Mouse (Mus musculus) forebrain, embryonic 12.5 days (tissue): ENCODE measurements around the gene Ppp1r36. TPM values are rescaled to one million over a fixed set of nuclear protein-coding genes. Genes with fewer than 3 reads are reported as not detected.
A peak's percentile ranks its signal among the peaks of the same experiment; 100 is the strongest.

Source experiments
- ATAC-seq: fragments of 200-750 bp; cut with Nextera tagmentation; 2 replicates; pipeline ENCODE4 v1.8.0; 2017; ENCODE audit warnings: moderate TSS enrichment; ENCODE audit not compliant: low FRiP score
- H3K27ac ChIP-seq: fragments of 300-500 bp; sonication (generic); 2 replicates; pipeline ENCODE4 v1.5.1; 2016; ENCODE audit warnings: mild to moderate bottlenecking
- H3K27me3 ChIP-seq: fragments of 300-500 bp; sonication (generic); 2 replicates; pipeline ENCODE4 v1.6.1; 2016; ENCODE audit warnings: mild to moderate bottlenecking
- H3K36me3 ChIP-seq: fragments of 300-500 bp; sonication (generic); replicated peaks from 2 replicates; pipeline ENCODE4 v1.6.1; 2016; ENCODE audit warnings: mild to moderate bottlenecking
- H3K4me1 ChIP-seq: fragments of 300-500 bp; sonication (generic); 2 replicates; pipeline ENCODE4 v1.6.1; 2016
- H3K4me2 ChIP-seq: fragments of 300-500 bp; sonication (generic); 2 replicates; pipeline ENCODE4 v1.6.1; 2016; ENCODE audit warnings: mild to moderate bottlenecking, moderate library complexity
- H3K4me3 ChIP-seq: fragments of 300-500 bp; sonication (generic); replicated peaks from 2 replicates; pipeline ENCODE4 v1.5.1; 2016; ENCODE audit warnings: mild to moderate bottlenecking
- H3K9ac ChIP-seq: fragments of 300-500 bp; sonication (generic); 2 replicates; pipeline ENCODE4 v1.6.1; 2016; ENCODE audit warnings: mild to moderate bottlenecking
- H3K9me3 ChIP-seq: fragments of 300-500 bp; sonication (generic); 2 replicates; pipeline ENCODE4 v1.6.1; 2016
- WGBS: fragments of 180-500 bp; shearing (Covaris S2); methylation state at CpG from one replicate; pipeline ENCODE4 v1.1.7; 2016; 5-methylcytosine and 5-hydroxymethylcytosine counted together
- polyA plus RNA-seq: library from polyadenylated mRNA; unstranded; fragments of >200 nt; fragmentation: Nextera tagmentation; extraction: Ambion mirVana; gene quantifications from 2 replicates; pipeline ENCODE4 v1.2.1, GENCODE M21; 2016

The Ppp1r36 gene
- polyA plus RNA-seq, result 0.13 and 0.93 TPM in 2 replicates

DNA sequence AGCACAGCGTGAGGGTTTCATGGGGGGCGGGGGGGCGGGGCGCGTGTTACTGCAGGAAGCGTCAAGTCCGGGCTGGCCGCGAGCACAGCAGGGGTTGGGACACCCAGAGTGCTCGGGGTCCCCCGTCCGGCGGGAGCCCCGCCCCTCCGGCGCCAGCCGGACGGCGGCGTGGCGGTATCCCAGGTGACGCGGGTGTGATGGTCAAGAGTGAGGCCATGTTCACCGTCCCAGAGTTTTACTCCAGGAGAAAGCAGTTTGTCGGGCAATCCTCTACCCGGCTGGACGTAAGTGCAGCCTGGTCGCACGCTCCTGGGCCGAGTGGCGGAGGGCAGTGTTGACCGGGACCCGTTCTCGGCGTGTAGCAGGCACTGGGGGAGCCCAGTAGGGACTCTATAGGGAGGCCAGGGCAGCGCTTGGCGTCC lies at the start of gene Ppp1r36:
Gene Ppp1r36 (plus strand): TSS at position 106 of the 422 bp plus-strand sequence.
- Histone ChIP-seq H3K27me3 (peaks cover 26% of the 10 kb centered on the region), H3K9me3 (peaks cover 6% of the 10 kb centered on the region; the same call in 1 of the 2 replicates), H3K9ac (peak within 1 kb of the TSS; percentile 38; the same call in 1 of the 2 replicates), H3K36me3 (no peaks in the 10 kb centered on the region), H3K4me3 (peak within 1 kb of the TSS; percentile 45), H3K4me2 (peak within 1 kb of the TSS; percentile 79), H3K27ac (no peak within 1 kb of the TSS), H3K4me1 (peaks cover 7% of the 10 kb centered on the region)
- under 1% methylated on average over 37 of the region's 37 CpGs for WGBS
- ATAC-seq, result 0 out of 2 replicates have a peak, but pooled peaks have one; percentile 46

DNA sequence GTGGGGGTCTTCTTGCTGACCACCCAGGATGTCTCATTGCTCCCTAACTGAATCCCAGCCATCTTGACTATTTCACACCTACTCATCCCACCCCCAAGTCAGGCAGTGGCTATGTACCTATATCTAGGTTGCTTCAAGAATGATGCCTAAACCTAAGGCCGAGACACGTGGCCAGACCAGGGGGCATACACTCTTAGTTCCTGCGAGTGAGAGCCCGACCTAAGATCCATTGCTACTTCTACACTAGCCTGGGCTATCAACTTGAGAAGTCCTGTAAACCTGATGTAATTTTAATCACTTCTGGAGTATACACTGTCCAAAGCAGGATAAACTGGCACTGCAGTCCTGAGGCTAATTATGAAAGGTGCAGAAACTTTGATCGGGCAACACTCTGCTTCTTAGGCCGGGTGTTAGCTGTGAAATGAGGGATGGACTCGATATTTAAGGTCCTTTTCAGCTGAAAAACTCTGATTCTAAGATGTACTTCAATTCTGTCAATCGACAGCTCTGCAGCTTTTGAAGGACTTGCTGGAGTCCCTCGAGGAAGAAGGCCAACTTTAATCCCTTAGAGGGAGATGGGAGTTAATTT lies 49.0 kb upstream of the Ppp1r36 start:
- Histone ChIP-seq H3K4me1 (peaks cover 38% of the 10 kb centered on the region), H3K9ac (peak overlapping the region; percentile 96), H3K36me3 (0 out of 2 replicates have a peak, but pooled peaks cover 2% of the 10 kb centered on the region), H3K4me3 (peak overlapping the region; percentile 72), H3K9me3 (no peaks in the 10 kb centered on the region), H3K27me3 (no peaks in the 10 kb centered on the region), H3K27ac (peak overlapping the region; percentile 99), H3K4me2 (peak overlapping the region; percentile 84)
- no peak for ATAC-seq
- 7% methylated on average over 9 of the region's 9 CpGs for WGBS

DNA sequence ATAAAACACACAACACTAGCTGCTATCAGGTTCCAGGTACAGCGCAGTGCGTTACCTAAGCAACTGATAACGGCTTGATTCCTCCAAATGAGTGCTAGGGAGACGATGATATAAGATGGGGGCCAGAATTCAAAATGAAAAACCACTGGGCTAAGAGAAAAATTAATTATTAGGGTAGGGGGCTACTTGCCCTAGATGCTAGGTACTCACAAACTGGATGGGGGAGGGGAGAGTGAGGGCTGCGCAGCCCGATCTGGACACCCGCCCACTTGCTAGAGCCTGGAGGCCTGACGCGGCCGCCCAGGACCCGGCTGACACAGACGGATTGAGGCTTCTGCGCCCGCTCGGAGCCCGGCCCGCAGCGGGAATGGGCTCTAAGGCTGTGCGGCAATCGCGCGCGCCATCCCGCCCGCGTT lies 48.5 kb upstream of the Ppp1r36 start:
- Histone ChIP-seq H3K36me3 (0 out of 2 replicates have a peak, but pooled peaks cover 2% of the 10 kb centered on the region), H3K4me2 (peak overlapping the region; percentile 84), H3K27ac (peak overlapping the region; percentile 99), H3K4me3 (peak overlapping the region; percentile 72), H3K27me3 (no peaks in the 10 kb centered on the region), H3K4me1 (peaks cover 38% of the 10 kb centered on the region), H3K9ac (peak overlapping the region; percentile 96), H3K9me3 (no peaks in the 10 kb centered on the region)
- ATAC-seq, result peak; percentile 58
- WGBS, result under 1% methylated on average over 22 of the region's 26 CpGs

DNA sequence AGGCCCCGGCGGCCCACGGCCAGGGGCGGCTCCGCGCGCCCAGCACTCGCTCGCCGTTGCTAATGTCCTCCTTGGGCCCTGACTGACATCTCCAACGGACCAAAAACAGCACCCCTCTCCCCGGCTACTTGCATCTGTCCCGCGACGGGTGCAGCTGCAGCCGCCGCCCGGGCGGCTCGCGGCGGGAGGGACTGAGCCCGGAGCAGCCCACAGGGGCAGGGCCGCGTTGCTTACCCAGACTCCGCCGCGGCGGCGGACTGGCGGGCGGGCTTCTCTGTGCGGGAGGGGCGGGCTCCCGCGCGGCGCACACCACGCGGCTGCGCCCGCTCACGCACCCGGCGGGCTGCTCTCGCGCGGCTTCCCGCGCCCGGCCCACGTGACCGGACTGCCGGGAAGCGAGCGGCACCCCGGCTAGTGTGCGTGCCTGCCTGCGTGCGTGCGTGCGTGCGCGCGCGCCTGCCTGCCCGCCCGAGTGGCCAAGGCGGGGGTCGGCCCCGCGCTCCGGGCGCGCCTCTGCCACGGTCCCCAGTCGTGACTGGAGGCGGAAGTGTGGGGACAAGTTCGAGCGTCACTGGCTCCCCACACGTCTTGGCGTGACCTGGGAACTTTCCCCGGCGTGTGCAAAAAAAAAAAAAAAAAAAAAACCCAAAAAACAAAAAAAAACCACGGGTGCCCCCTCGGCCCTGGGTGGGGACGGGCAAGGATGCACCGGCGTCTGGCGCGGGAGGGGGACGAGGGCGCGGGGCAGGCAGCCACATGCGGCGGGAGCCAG lies 47.9 kb upstream of the Ppp1r36 start, which contains the start of gene Zbtb25:
Gene Zbtb25 (minus strand): TSS at position 397 of the 772 bp plus-strand sequence.
- peak; percentile 85 for ATAC-seq
- no peaks in the 10 kb centered on the region for H3K27me3 ChIP-seq
- under 1% methylated on average over 67 of the region's 96 CpGs for WGBS

DNA sequence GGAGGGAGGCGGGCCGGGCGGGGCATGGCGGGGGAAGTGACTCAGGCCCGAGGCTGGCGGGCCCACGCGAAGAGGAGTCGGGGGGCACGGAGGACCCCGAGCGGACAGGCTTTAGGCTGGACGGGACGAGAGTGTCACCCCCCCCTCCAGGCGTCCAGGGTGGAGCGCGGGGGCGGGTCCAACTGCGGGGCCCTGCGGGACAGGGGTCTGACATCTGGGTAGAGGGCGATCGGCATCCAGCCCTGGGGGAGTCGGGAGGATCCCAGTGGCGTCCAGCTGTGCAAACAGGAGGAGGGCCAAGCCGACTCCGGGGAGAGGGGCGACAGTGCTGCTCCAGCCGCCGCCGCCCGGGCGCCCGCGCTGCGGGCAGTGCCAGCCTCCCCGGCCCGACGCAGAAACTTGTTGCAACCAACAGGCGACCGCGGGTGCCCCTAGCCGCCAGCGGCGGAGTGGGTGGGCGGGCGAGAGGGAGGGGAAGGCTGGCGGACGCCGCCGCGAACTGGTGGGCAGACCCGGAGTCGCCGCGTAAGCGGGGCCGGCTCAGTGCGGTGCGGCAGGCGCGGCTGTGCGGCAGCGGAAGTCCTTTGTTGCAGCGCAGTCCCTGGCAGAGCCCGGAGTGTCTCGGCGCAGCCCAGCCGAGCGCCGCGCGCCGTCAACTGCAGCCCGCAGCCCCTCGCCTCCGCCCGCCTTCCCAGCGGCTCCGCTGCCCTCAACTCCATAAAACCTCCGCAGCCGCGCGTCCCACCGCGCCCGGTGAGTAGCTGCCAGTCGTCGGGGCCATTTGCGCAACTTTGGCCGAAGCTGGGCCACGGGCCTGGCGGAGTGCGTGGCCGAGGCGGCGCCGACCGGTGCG lies 47.1 kb upstream of the Ppp1r36 start, which contains the start of gene Zbtb1:
Gene Zbtb1 (plus strand): TSS at position 289 of the 853 bp plus-strand sequence.
- under 1% methylated on average over 82 of the region's 99 CpGs for WGBS
- H3K4me1 ChIP-seq, result peaks cover 38% of the 10 kb centered on the region

More for the DNA sequence above, 47.9 kb upstream of the Ppp1r36 start, which contains the start of gene Zbtb25:
- Histone ChIP-seq H3K4me1 (peaks cover 38% of the 10 kb centered on the region), H3K9me3 (no peaks in the 10 kb centered on the region), H3K4me2 (peak within 1 kb of the TSS; percentile 84), H3K9ac (peak within 1 kb of the TSS; percentile 96), H3K4me3 (peak within 1 kb of the TSS; percentile 72), H3K27ac (peak within 1 kb of the TSS; percentile 99), H3K36me3 (no peaks in the 10 kb centered on the region)

DNA sequence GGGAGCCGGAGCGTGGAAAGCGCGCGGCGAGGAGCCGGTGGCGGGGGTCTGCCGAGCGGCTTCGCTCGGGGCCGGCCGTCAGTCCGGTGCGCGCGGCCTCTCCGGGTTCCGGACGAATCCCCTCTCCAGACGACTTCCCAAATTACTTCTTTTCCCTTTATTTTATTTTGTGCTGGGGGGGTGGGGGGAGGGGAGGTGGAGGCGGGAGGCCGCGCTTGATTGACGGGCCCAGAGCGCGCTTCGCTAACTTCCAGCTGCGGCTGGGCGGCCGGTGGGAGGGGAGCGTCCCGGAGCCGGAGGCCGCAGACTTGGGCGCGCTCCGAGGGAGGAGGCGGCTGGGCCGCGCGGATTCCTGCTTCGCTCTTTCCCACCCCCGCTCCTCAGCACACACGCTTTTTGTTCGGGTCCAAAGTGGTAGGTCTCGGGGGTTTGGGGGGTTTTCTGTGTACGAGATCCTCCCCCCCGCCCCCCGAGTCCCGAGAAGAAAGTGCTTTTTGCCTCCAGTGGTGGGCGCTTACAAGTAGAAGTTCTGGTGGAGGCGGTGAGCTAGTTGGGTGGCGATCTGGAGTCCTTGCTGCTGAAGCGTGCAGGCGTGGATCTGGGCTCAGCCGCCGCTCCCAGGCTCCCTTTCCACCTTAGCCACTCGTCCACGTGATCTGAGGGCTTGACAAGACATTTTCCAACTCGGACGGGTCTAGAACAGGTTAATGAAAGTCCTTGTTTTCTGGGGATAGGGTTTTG lies 46.3 kb upstream of the Ppp1r36 start:
- Histone ChIP-seq H3K9me3 (no peaks in the 10 kb centered on the region), H3K27me3 (no peaks in the 10 kb centered on the region), H3K36me3 (no peaks in the 10 kb centered on the region), H3K4me2 (peak overlapping the region; percentile 84), H3K4me3 (peak overlapping the region; percentile 72), H3K27ac (peak overlapping the region; percentile 99), H3K9ac (peak overlapping the region; percentile 96), H3K4me1 (peaks cover 38% of the 10 kb centered on the region)
- under 1% methylated on average over 57 of the region's 63 CpGs for WGBS
- ATAC-seq, result peak; percentile 54

More for the DNA sequence above, 47.1 kb upstream of the Ppp1r36 start, which contains the start of gene Zbtb1:
- peak; percentile 73 for ATAC-seq
- Histone ChIP-seq H3K9me3 (no peaks in the 10 kb centered on the region), H3K36me3 (no peaks in the 10 kb centered on the region), H3K9ac (peak within 1 kb of the TSS; percentile 96), H3K27me3 (no peaks in the 10 kb centered on the region), H3K4me3 (peak within 1 kb of the TSS; percentile 72), H3K4me2 (peak within 1 kb of the TSS; percentile 84), H3K27ac (peak within 1 kb of the TSS; percentile 99)

DNA sequence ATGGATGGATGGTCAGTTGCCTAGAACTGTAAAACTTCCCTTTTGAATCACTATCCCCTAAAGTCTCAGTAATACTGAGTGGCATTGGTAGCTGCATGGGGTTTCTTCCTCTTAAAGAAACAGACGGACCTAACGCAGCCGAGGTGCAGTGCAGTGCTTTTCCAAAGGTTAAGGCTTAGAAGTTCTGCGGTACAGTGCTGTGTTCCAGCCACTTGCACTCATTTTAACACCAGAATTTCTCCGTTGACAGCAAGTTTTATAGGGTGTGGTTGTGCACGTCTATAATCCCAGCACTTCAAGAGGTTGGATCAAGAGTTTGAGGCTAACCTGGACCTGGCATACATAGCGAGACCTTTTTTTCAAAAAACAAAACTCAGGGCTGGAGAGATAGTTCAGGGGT lies 45.3 kb upstream of the Ppp1r36 start:
- Histone ChIP-seq H3K9ac (peak overlapping the region; percentile 96), H3K27me3 (no peaks in the 10 kb centered on the region), H3K36me3 (no peaks in the 10 kb centered on the region), H3K27ac (no peak overlapping the region), H3K4me2 (peak overlapping the region; percentile 84), H3K9me3 (no peaks in the 10 kb centered on the region), H3K4me3 (peak overlapping the region; percentile 72), H3K4me1 (peaks cover 35% of the 10 kb centered on the region)
- 40% methylated on average over 7 of the region's 7 CpGs for WGBS
- ATAC-seq, result no peak

DNA sequence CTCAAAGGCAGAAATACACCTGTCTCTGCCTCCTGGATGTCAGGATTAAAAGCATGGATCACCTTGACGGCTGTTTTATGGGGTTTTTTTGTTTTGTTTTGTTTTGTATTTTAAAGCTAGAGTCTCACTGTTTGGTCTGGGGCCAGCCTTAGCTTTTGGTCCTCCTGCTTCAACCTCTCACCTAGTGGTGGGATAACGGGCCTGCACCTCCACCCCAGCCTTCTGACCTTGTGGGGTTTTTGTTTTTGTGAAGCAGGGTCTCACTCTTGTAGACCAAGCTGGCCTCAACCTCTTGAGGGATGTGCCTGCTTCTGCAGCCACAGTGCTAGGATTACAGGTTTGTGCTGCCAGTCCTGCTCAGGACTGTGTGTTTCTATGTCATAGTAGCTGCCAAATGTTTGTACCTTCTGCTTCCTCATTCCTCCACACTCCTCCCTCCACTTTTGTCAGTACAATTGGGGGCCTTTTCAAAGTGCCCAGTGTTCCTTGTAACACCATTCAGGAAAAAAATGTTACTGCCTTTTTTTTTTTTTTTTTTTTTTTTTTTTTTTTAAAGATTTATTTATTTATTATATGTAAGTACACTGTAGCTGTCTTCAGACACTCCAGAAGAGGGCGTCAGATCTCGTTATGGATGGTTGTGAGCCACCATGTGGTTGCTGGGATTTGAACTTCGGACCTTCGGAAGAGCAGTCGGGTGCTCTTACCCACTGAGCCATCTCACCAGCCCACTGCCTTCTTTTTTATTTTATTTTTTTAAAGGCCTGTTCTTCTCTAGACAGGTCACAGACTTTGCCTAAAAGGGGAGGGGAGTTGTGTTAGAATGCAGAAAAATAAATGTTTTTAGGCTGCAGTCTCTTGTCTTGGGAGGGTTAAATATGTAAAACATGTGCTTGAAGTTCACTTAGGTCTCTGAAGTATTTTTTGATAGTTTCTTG lies 44.2 kb upstream of the Ppp1r36 start:
- Histone ChIP-seq H3K9ac (no peak overlapping the region; the same call in 1 of the 2 replicates), H3K4me1 (peaks cover 24% of the 10 kb centered on the region), H3K27ac (no peak overlapping the region), H3K36me3 (no peaks in the 10 kb centered on the region), H3K9me3 (no peaks in the 10 kb centered on the region), H3K4me3 (no peak overlapping the region), H3K27me3 (no peaks in the 10 kb centered on the region), H3K4me2 (no peak overlapping the region)
- no peak for ATAC-seq
- WGBS, result 66% methylated on average over 7 of the region's 7 CpGs

DNA sequence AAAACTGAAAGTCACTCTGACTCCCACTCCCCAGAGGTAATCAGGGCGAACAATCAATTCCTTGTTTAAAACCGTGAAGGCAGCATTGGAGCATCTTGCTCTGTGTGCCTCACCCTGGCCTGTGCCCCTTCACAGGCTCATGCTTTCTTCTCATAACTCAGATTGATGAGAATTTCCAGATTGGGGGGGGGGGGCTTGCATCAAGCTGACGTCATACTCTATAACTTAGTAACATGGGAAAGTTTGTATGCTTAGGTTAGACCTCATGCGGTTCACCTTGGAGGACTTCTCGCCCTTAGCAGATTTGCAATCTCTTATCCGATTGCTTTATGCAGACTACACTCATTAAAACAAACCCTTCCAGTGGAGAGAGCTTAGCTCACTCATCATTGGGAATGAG lies 43.3 kb upstream of the Ppp1r36 start:
- Histone ChIP-seq H3K4me3 (no peak overlapping the region), H3K4me2 (no peak overlapping the region), H3K27ac (no peak overlapping the region), H3K27me3 (no peaks in the 10 kb centered on the region), H3K9ac (no peak overlapping the region), H3K9me3 (no peaks in the 10 kb centered on the region), H3K36me3 (no peaks in the 10 kb centered on the region), H3K4me1 (peaks cover 17% of the 10 kb centered on the region)
- 78% methylated on average over 6 of the region's 6 CpGs for WGBS
- ATAC-seq, result no peak

DNA sequence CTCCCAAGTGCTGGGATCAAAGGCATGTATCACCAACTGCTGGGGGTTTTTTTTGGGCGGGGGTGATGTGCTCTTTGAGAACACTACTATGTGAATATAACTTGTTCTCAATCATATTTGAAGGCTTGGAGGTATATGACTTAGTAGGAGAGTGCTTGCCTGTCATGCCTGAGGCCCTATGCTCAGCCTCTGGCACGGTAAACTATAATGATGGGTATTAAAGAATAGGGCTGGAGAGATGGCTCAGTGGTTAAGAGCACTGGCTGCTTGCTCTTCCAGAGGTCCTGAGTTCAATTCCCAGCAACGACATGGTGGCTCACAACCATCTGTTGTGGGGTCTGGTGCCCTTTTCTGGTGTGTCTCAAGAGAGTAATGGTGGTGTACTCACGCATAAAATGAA lies 42.4 kb upstream of the Ppp1r36 start:
- no peak overlapping the region for H3K9ac ChIP-seq
- H3K4me1 ChIP-seq, result peaks cover 17% of the 10 kb centered on the region
- no peaks in the 10 kb centered on the region for H3K27me3 ChIP-seq
- H3K4me3 ChIP-seq, result no peak overlapping the region
- no peaks in the 10 kb centered on the region for H3K9me3 ChIP-seq
- WGBS, result 91% methylated on average over 4 of the region's 4 CpGs
- H3K36me3 ChIP-seq, result no peaks in the 10 kb centered on the region
- no peak overlapping the region for H3K27ac ChIP-seq
- no peak for ATAC-seq
- H3K4me2 ChIP-seq, result no peak overlapping the region
